Mouse (Mus musculus) CD4-positive naive resting alpha-beta T cell, adult 57 days (primary cell): ENCODE data around the gene Tmprss11b. TPM values are rescaled to one million over a fixed set of nuclear protein-coding genes. Genes with fewer than 3 reads are reported as not detected.

Source experiments
- total RNA-seq: library from RNA; stranded (reverse); gene quantifications from one replicate; pipeline ENCODE4 v1.2.4, GENCODE M21; 2023

The Tmprss11b gene
- not detected for total RNA-seq

DNA sequence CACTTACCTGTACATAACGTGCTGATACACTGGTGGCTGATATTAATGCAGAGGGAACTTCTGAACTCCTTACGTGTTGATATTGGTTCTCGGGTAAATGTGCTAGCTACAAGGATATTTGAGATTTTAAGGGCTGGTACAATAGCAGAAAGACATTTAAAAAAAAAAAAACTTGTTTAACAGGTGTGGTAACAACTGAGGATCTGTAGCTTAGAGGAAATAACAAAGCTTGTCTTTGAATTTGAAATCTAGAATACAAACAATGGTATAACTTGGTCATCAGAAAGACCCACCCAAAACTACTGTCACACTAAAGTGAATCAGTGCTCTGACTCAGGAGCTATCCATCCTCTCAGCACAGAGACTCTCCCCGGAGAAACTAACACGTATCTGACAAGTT is at the start of gene Tmprss11b:
Tmprss11b (minus strand) TSS at position 101 of the 400 bp plus-strand sequence.

DNA sequence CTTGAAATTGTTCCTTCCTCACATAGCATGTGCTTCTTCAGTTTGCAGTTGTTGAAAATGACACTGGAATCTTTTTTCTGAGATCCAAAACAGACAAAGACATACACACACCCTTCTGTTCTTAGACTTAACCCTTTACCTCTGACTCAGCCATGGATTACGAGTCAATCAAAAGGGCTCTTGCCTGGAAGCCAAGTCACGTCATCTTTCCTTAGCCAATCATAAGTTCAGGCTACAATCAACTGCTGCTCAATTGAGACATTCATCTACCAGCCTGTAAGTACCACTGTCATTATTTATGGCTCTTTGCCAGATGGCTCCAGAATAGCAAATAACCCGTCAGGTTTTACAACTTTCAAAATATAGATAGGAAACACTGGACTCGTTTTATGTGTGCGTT is 43.8 kb downstream of the Tmprss11b start, which contains the start of gene Tmprss11f:
Tmprss11f (minus strand) TSS at position 101 of the 400 bp plus-strand sequence.

Other genes starting within 250 kb of the Tmprss11b start
- gene Tmprss11a, start 207.4 kb downstream of the Tmprss11b start, total RNA-seq: not detected
- not detected for gene Tmprss11g, start 157.8 kb downstream of the Tmprss11b start, total RNA-seq
- gene Tmprss11f, start 43.9 kb downstream of the Tmprss11b start, total RNA-seq: not detected
- gene Tmprss11e, start 69.5 kb upstream of the Tmprss11b start, total RNA-seq: not detected
- 258 TPM for gene Ythdc1, start 127.9 kb upstream of the Tmprss11b start, total RNA-seq
- not detected for gene Ugt2b34, start 230.6 kb upstream of the Tmprss11b start, total RNA-seq